Mouse (Mus musculus) kidney, embryonic 15.5 days (tissue): ENCODE data around the gene Olfr370. TPM values are rescaled to one million over a fixed set of nuclear protein-coding genes. Genes with fewer than 3 reads are reported as not detected.
"Not testable (repeated sequence)": the region's sequence is repeated elsewhere in the genome, so short reads cannot be mapped to it uniquely, and the experiment has no call there.

Source experiments
- ATAC-seq: fragments of 200-750 bp; cut with Nextera tagmentation; replicated peaks from 2 replicates; pipeline ENCODE4 v1.8.0; 2017; ENCODE audit warnings: moderate TSS enrichment; ENCODE audit not compliant: low FRiP score
- H3K27ac ChIP-seq: fragments of 300-500 bp; sonication (generic); 2 replicates; pipeline ENCODE4 v1.5.1; 2015; ENCODE audit warnings: mild to moderate bottlenecking, inconsistent platforms
- H3K27me3 ChIP-seq: fragments of 300-500 bp; sonication (generic); 2 replicates; pipeline ENCODE4 v1.6.1; 2015; ENCODE audit warnings: inconsistent platforms
- H3K36me3 ChIP-seq: fragments of 300-500 bp; sonication (generic); 2 replicates; pipeline ENCODE4 v1.6.1; 2015; ENCODE audit warnings: inconsistent platforms
- H3K4me1 ChIP-seq: fragments of 300-500 bp; sonication (generic); 2 replicates; pipeline ENCODE4 v1.6.1; 2015; ENCODE audit warnings: inconsistent platforms
- H3K4me2 ChIP-seq: fragments of 300-500 bp; sonication (generic); 2 replicates; pipeline ENCODE4 v1.6.1; 2015; ENCODE audit warnings: moderate library complexity, mild to moderate bottlenecking, inconsistent platforms
- H3K4me3 ChIP-seq: fragments of 300-500 bp; sonication (generic); replicated peaks from 2 replicates; pipeline ENCODE4 v1.5.1; 2015; ENCODE audit warnings: mild to moderate bottlenecking, inconsistent platforms
- H3K9ac ChIP-seq: fragments of 300-500 bp; sonication (generic); 2 replicates; pipeline ENCODE4 v1.6.1; 2015; ENCODE audit warnings: mild to moderate bottlenecking, inconsistent platforms
- H3K9me3 ChIP-seq: fragments of 300-500 bp; sonication (generic); replicated peaks from 2 replicates; pipeline ENCODE4 v1.6.1; 2016; ENCODE audit warnings: inconsistent platforms
- WGBS: fragments of 180-500 bp; shearing (Covaris S2); methylation state at CpG from one replicate; pipeline ENCODE4 v1.1.7; 2015; ENCODE audit warnings: mixed read lengths; 5-methylcytosine and 5-hydroxymethylcytosine counted together
- polyA plus RNA-seq: library from polyadenylated mRNA; unstranded; fragments of >200 nt; fragmentation: Nextera tagmentation; extraction: Ambion mirVana; gene quantifications from 2 replicates; pipeline ENCODE4 v1.2.1, GENCODE M21; 2015

The Olfr370 gene
- polyA plus RNA-seq, 1 experiment from 2014 or later = not detected

GRCm38 (mm10) chr8:83568755-83569154 is 33.2 kb downstream of the Olfr370 start:
- Histone ChIP-seq H3K36me3 (peaks cover 46% of the 10 kb centered on the region), H3K9me3 (no peaks in the 10 kb centered on the region), H3K4me2 (no peak overlapping the region), H3K4me3 (no peak overlapping the region), H3K9ac (no peak overlapping the region), H3K4me1 (peaks cover 36% of the 10 kb centered on the region), H3K27me3 (no peaks in the 10 kb centered on the region), H3K27ac (no peak overlapping the region)
- 75% methylated on average over 5 of the region's 5 CpGs for WGBS
- ATAC-seq = no peak

GRCm38 (mm10) chr8:83569165-83569564 is 33.6 kb downstream of the Olfr370 start:
- Histone ChIP-seq H3K9me3 (no peaks in the 10 kb centered on the region), H3K4me3 (no peak overlapping the region), H3K36me3 (peaks cover 50% of the 10 kb centered on the region), H3K27me3 (no peaks in the 10 kb centered on the region), H3K9ac (no peak overlapping the region), H3K4me1 (peaks cover 40% of the 10 kb centered on the region), H3K4me2 (no peak overlapping the region), H3K27ac (0 out of 2 replicates have a peak overlapping the region, but pooled peaks have one; percentile 6)
- WGBS = 71% methylated on average over 4 of the region's 4 CpGs
- no peak for ATAC-seq

- no peak for ATAC-seq
- peaks cover 53% of the 10 kb centered on the region for H3K4me1 ChIP-seq
- peaks cover 51% of the 10 kb centered on the region for H3K36me3 ChIP-seq
- WGBS = 86% methylated on average over 15 of the region's 15 CpGs
- no peak overlapping the region for H3K27ac ChIP-seq
- no peak overlapping the region for H3K9ac ChIP-seq
- H3K27me3 ChIP-seq = no peaks in the 10 kb centered on the region
- H3K4me2 ChIP-seq = no peak overlapping the region
- no peaks in the 10 kb centered on the region for H3K9me3 ChIP-seq
- no peak overlapping the region for H3K4me3 ChIP-seq
These were observed 34.9 kb downstream of the Olfr370 start for GRCm38 (mm10) chr8:83570272-83571000.

- H3K9ac ChIP-seq, H3K27me3 ChIP-seq, H3K9me3 ChIP-seq, ATAC-seq, H3K4me2 ChIP-seq, H3K4me3 ChIP-seq, H3K27ac ChIP-seq: not testable (repeated sequence)
- Histone ChIP-seq H3K4me1 (peaks cover 58% of the 10 kb centered on the region), H3K36me3 (peaks cover 51% of the 10 kb centered on the region)
- WGBS = 92% methylated on average over 6 of the region's 7 CpGs
These were observed 35.4 kb downstream of the Olfr370 start for GRCm38 (mm10) chr8:83571001-83571340.

GRCm38 (mm10) chr8:83571791-83572190 is 36.2 kb downstream of the Olfr370 start:
- peaks cover 65% of the 10 kb centered on the region for H3K4me1 ChIP-seq
- no peak for ATAC-seq
- no peak overlapping the region for H3K9ac ChIP-seq
- no peaks in the 10 kb centered on the region for H3K27me3 ChIP-seq
- no peaks in the 10 kb centered on the region for H3K9me3 ChIP-seq
- no peak overlapping the region for H3K27ac ChIP-seq
- peaks cover 51% of the 10 kb centered on the region for H3K36me3 ChIP-seq
- no peak overlapping the region for H3K4me2 ChIP-seq
- H3K4me3 ChIP-seq = no peak overlapping the region
- 91% methylated on average over 10 of the region's 10 CpGs for WGBS

- Histone ChIP-seq H3K4me1 (peaks cover 69% of the 10 kb centered on the region), H3K9ac (no peak overlapping the region), H3K36me3 (peaks cover 51% of the 10 kb centered on the region), H3K27ac (no peak overlapping the region), H3K9me3 (no peaks in the 10 kb centered on the region), H3K27me3 (no peaks in the 10 kb centered on the region), H3K4me2 (no peak overlapping the region), H3K4me3 (no peak overlapping the region)
- ATAC-seq = no peak
- WGBS = 77% methylated on average over 5 of the region's 5 CpGs
These were observed 36.7 kb downstream of the Olfr370 start for GRCm38 (mm10) chr8:83572246-83572812.

- H3K4me2 ChIP-seq = no peak overlapping the region
- H3K4me3 ChIP-seq = no peak overlapping the region
- no peak overlapping the region for H3K9ac ChIP-seq
- no peak overlapping the region for H3K27ac ChIP-seq
- no peak for ATAC-seq
- no peaks in the 10 kb centered on the region for H3K27me3 ChIP-seq
- WGBS = 78% methylated on average over 18 of the region's 18 CpGs
- no peaks in the 10 kb centered on the region for H3K9me3 ChIP-seq
- peaks cover 51% of the 10 kb centered on the region for H3K36me3 ChIP-seq
- H3K4me1 ChIP-seq = peaks cover 67% of the 10 kb centered on the region
These were observed 37.7 kb downstream of the Olfr370 start for GRCm38 (mm10) chr8:83573140-83573875.

GRCm38 (mm10) chr8:83574631-83575315 is 39.2 kb downstream of the Olfr370 start:
- Histone ChIP-seq H3K36me3 (peaks cover 43% of the 10 kb centered on the region), H3K27ac (peak overlapping the region; percentile 68), H3K9ac (no peak overlapping the region), H3K4me3 (no peak overlapping the region), H3K9me3 (no peaks in the 10 kb centered on the region), H3K4me2 (no peak overlapping the region; the same call in 1 of the 2 replicates), H3K27me3 (no peaks in the 10 kb centered on the region), H3K4me1 (peaks cover 72% of the 10 kb centered on the region)
- 56% methylated on average over 15 of the region's 15 CpGs for WGBS
- no peak for ATAC-seq

GRCm38 (mm10) chr8:83575561-83576515 is 40.3 kb downstream of the Olfr370 start:
- Histone ChIP-seq H3K4me2 (peak overlapping the region; percentile 14; the same call in 1 of the 2 replicates), H3K9me3 (no peaks in the 10 kb centered on the region), H3K4me3 (no peak overlapping the region), H3K4me1 (peaks cover 83% of the 10 kb centered on the region), H3K27me3 (no peaks in the 10 kb centered on the region), H3K9ac (0 out of 2 replicates have a peak overlapping the region, but pooled peaks have one; percentile 19), H3K27ac (peak overlapping the region; percentile 71), H3K36me3 (peaks cover 32% of the 10 kb centered on the region)
- WGBS = 52% methylated on average over 17 of the region's 17 CpGs
- peak; percentile 30 for ATAC-seq

GRCm38 (mm10) chr8:83576516-83576895 is 40.9 kb downstream of the Olfr370 start:
- H3K4me2 ChIP-seq = no peak overlapping the region
- peaks cover 26% of the 10 kb centered on the region for H3K36me3 ChIP-seq
- H3K4me1 ChIP-seq = peaks cover 90% of the 10 kb centered on the region
- no peak for ATAC-seq
- H3K27me3 ChIP-seq = no peaks in the 10 kb centered on the region
- H3K4me3 ChIP-seq = no peak overlapping the region
- H3K27ac ChIP-seq = peak overlapping the region; percentile 71
- H3K9ac ChIP-seq = no peak overlapping the region
- no peaks in the 10 kb centered on the region for H3K9me3 ChIP-seq
- 46% methylated on average over 2 of the region's 4 CpGs for WGBS

- H3K4me3 ChIP-seq = no peak overlapping the region
- H3K4me2 ChIP-seq = peak overlapping the region; percentile 2; the same call in 1 of the 2 replicates
- peaks cover 90% of the 10 kb centered on the region for H3K4me1 ChIP-seq
- peaks cover 21% of the 10 kb centered on the region for H3K36me3 ChIP-seq
- H3K9me3 ChIP-seq = no peaks in the 10 kb centered on the region
- ATAC-seq = no peak
- no peaks in the 10 kb centered on the region for H3K27me3 ChIP-seq
- H3K27ac ChIP-seq = peak overlapping the region; percentile 71
- no peak overlapping the region for H3K9ac ChIP-seq
- 53% methylated on average over 4 of the region's 4 CpGs for WGBS
These were observed 41.3 kb downstream of the Olfr370 start for GRCm38 (mm10) chr8:83576921-83577320.
